Comparison of ENCODE assay signal across 16 mouse cellular contexts in the genomic region with DNA sequence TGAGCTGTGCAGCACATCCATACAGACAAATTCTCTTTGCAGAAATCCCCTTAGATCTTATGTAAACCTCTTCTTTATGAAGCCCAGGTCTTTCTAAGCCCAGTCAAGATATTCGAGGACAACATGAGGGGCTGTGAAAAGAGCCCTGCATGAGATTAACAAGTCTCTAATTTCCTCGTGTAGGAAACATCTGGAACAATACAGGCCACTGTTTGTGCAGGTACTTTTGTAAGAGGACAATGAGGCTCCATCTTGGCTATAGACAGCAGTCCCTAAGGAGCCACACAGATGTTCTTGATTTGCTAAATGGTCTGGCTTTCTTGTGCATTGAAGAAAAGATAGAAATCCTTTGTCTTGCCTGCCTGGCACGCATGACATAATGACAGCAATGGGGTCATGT.
"Had no signal": no experiment of that assay in that cellular context is flagged by ENCODE, and none has a peak within 500 bp of the region (broad histone marks: within the 10 kb centered on the region; RNA-seq: fewer than 3 reads in every experiment).

No protein-coding gene starts in this region.

- H3K27ac ChIP-seq: kidney, postnatal 0 days; liver, embryonic 15.5 days; midbrain, embryonic 10.5 days; neural tube, embryonic 12.5 days had no signal

- H3K9me3 ChIP-seq: liver, embryonic 15.5 days; midbrain, embryonic 10.5 days; neural tube, embryonic 12.5 days had no signal

- H3K4me1 ChIP-seq: liver, embryonic 15.5 days; midbrain, embryonic 10.5 days; neural tube, embryonic 12.5 days had no signal

- DNase-seq: kidney, adult 9 months; kidney, postnatal 36 days; layer of hippocampus, adult 9-11 months; layer of hippocampus, postnatal 36 days; liver; lung, adult 2 months; lung, postnatal 36 days; midbrain, embryonic 14.5 days; retina, postnatal 1 day; right cerebral cortex, postnatal 25 days had no signal

- H3K27me3 ChIP-seq: liver, embryonic 15.5 days; neural tube, embryonic 12.5 days had no signal

- ATAC-seq: intestine, postnatal 0 days; lung, postnatal 0 days had no signal

- H3K4me3 ChIP-seq: liver, embryonic 15.5 days; midbrain, embryonic 10.5 days; neural tube, embryonic 12.5 days had no signal

- H3K36me3 ChIP-seq: liver, embryonic 15.5 days; midbrain, embryonic 10.5 days; neural tube, embryonic 12.5 days had no signal

- H3K9ac ChIP-seq: liver, embryonic 15.5 days; neural tube, embryonic 12.5 days had no signal

- H3K4me2 ChIP-seq: liver, embryonic 15.5 days; neural tube, embryonic 12.5 days had no signal
